Mouse (Mus musculus): ENCODE data around the gene Eid1. TPM values are rescaled to one million over a fixed set of nuclear protein-coding genes. Genes with fewer than 3 reads are reported as not detected.
A peak's percentile ranks its signal among the peaks of the same experiment; 100 is the strongest.

Gene Eid1
- polyA plus RNA-seq, 1 experiment from 2014 or later: 426 TPM

DNA sequence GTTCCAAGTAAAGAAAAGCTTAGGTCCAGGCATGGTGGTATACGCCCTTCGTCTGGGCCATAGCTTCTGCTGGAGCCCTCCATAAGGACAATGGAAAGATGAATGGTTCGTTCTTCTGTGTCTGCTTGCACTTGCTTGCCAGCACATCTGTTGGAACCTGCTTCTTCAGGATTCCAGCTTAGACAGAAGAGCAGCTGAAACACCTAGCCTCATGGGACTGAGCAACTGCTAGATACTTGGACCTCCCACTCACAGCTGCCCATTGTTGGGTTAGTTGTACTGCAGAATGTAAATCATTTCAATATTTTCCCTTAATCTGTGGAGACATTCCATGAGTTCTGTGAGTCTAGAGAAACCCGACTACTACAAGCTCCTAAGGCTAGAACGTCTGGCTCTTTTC is 22.9 kb upstream of the Eid1 start:
- H3K27me3 ChIP-seq (replicated peaks; ENCODE audit: control insufficient read depth, insufficient read depth, low read length): no peaks in the 10 kb centered on the region
- no peak overlapping the region for H3K4me3 ChIP-seq (ENCODE audit: low read depth, low read length)
- H3K27ac ChIP-seq (ENCODE audit: low read depth, low read length): no peak overlapping the region
- H3K4me1 ChIP-seq (ENCODE audit: control insufficient read depth, insufficient read depth, low read length): no peaks in the 10 kb centered on the region
- H3K9ac ChIP-seq (ENCODE audit: low read length): no peak overlapping the region
- H3K9me3 ChIP-seq (replicated peaks; ENCODE audit: control insufficient read depth, low read length): no peaks in the 10 kb centered on the region
- DNase-seq (ENCODE audit: low spot score) (no peak), ATAC-seq (no peak)
- no peaks in the 10 kb centered on the region for H3K36me3 ChIP-seq (ENCODE audit: control insufficient read depth, insufficient read depth, low read length)
- H3K4me2 ChIP-seq (ENCODE audit: low read length): no peak overlapping the region
- WGBS: 94% methylated on average over 5 of the region's 5 CpGs

DNA sequence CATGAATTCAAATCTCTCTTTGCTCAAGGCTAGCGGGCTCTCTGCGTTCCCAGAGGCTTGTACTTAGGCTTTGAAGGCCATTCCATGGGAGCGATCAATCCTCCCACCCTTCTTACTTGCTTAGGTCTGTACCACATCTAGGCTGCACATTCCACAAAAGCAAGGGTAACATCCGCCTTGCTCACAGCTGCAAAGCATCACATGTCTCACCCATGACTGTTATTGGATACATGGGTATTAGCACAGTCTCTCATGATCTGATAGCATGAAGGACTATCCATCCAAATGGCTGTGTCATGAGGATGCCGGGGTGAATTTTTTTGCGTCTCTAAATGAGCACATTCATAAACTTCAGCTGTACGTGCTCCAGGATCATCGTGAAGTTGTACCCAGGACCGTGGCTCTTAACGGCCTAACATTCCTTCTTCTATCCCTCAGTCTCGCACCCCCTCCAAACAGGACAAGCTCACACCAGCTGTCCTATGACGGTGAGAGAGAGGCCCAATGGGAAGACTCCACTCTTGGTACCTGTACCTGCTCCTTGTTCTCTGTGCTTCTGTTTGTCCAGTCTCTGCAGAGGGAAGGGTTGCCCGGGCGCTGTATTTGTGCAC is 22.0 kb upstream of the Eid1 start:
- 93% methylated on average over 14 of the region's 14 CpGs for WGBS
- no peaks in the 10 kb centered on the region for H3K4me1 ChIP-seq (ENCODE audit: control insufficient read depth, insufficient read depth, low read length)
- H3K4me3 ChIP-seq (ENCODE audit: low read depth, low read length): no peak overlapping the region
- no peaks in the 10 kb centered on the region for H3K9me3 ChIP-seq (replicated peaks; ENCODE audit: control insufficient read depth, low read length)
- H3K4me2 ChIP-seq (ENCODE audit: low read length): no peak overlapping the region
- H3K36me3 ChIP-seq (ENCODE audit: control insufficient read depth, insufficient read depth, low read length): no peaks in the 10 kb centered on the region
- ATAC-seq: no peak
- no peak for DNase-seq (ENCODE audit: low spot score)
- no peaks in the 10 kb centered on the region for H3K27me3 ChIP-seq (replicated peaks; ENCODE audit: control insufficient read depth, insufficient read depth, low read length)
- H3K9ac ChIP-seq (ENCODE audit: low read length): no peak overlapping the region
- H3K27ac ChIP-seq (ENCODE audit: low read depth, low read length): no peak overlapping the region

DNA sequence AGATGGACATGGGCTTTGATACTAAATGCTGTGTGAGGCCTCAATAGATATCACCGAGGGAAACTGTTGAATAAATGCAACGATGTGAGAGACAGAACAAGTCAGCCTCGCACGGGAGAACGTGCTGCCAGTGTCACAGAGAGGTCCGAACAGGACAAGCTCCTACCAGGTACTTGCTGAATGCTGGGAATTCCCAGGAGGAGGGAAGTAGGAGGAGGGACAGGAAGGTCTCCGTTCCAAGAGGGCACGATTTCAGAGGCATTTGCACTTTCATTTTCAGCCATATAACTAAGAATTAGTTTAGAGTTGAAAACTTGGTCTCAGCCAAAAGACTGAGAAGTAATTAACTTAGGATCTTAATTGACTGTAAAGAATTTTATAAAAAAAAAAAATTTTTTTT is 21.3 kb upstream of the Eid1 start:
- no peaks in the 10 kb centered on the region for H3K4me1 ChIP-seq (ENCODE audit: control insufficient read depth, insufficient read depth, low read length)
- no peak overlapping the region for H3K27ac ChIP-seq (ENCODE audit: low read depth, low read length)
- no peak for ATAC-seq
- no peak for DNase-seq (ENCODE audit: low spot score)
- WGBS: 49% methylated on average over 8 of the region's 8 CpGs
- no peaks in the 10 kb centered on the region for H3K27me3 ChIP-seq (replicated peaks; ENCODE audit: control insufficient read depth, insufficient read depth, low read length)
- no peak overlapping the region for H3K4me2 ChIP-seq (ENCODE audit: low read length)
- H3K4me3 ChIP-seq (ENCODE audit: low read depth, low read length): no peak overlapping the region
- H3K36me3 ChIP-seq (ENCODE audit: control insufficient read depth, insufficient read depth, low read length): no peaks in the 10 kb centered on the region
- no peaks in the 10 kb centered on the region for H3K9me3 ChIP-seq (replicated peaks; ENCODE audit: control insufficient read depth, low read length)
- no peak overlapping the region for H3K9ac ChIP-seq (ENCODE audit: low read length)

DNA sequence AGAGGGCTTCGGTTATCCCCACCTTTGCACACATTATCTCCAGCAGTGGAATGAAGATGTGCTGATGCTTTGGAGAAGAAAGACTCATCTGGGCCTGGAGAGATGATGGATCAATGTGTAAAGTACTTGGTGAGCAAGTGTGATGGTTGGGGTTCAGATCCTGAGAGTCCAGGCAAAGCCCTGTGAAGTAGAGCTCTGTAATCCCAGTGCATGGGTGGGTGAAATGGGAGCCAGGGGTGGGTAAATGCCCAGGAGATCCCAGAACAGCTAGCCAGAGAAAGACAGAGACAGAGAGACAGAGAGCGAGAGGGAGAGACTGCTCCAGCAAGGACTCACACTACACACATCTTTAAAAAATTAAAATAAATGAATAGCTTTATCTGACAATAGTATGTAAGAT is 19.6 kb upstream of the Eid1 start:
- H3K4me1 ChIP-seq (ENCODE audit: control insufficient read depth, insufficient read depth, low read length): no peaks in the 10 kb centered on the region
- H3K9ac ChIP-seq (ENCODE audit: low read length): no peak overlapping the region
- ATAC-seq: no peak
- 95% methylated on average over 2 of the region's 2 CpGs for WGBS
- H3K36me3 ChIP-seq (ENCODE audit: control insufficient read depth, insufficient read depth, low read length): no peaks in the 10 kb centered on the region
- no peak overlapping the region for H3K27ac ChIP-seq (ENCODE audit: low read depth, low read length)
- no peaks in the 10 kb centered on the region for H3K9me3 ChIP-seq (replicated peaks; ENCODE audit: control insufficient read depth, low read length)
- no peak overlapping the region for H3K4me3 ChIP-seq (ENCODE audit: low read depth, low read length)
- DNase-seq (ENCODE audit: low spot score): no peak
- H3K4me2 ChIP-seq (ENCODE audit: low read length): no peak overlapping the region
- no peaks in the 10 kb centered on the region for H3K27me3 ChIP-seq (replicated peaks; ENCODE audit: control insufficient read depth, insufficient read depth, low read length)

DNA sequence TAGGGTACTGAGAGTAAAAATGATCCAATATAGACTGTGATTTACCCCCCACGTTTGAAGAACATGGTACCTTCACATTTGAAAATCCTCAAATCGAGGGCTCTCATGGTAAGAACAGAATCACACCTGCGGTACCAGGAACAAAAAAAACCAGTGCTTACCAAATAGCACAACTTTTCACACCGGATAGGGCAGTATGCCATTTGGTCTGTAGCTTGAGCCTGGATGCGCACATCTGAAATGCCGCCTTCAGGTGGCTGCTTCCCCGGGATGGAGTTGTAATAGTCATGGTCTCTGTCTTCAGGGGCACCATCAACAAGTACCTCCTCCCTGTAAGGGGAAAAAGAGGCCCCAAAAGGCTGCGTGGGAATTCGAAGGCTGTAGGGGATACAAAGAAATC is 17.5 kb upstream of the Eid1 start:
- no peaks in the 10 kb centered on the region for H3K27me3 ChIP-seq (replicated peaks; ENCODE audit: control insufficient read depth, insufficient read depth, low read length)
- DNase-seq (ENCODE audit: low spot score) (no peak), ATAC-seq (no peak)
- 92% methylated on average over 9 of the region's 9 CpGs for WGBS
- H3K27ac ChIP-seq (ENCODE audit: low read depth, low read length): no peak overlapping the region
- H3K36me3 ChIP-seq (ENCODE audit: control insufficient read depth, insufficient read depth, low read length): no peaks in the 10 kb centered on the region
- no peak overlapping the region for H3K4me3 ChIP-seq (ENCODE audit: low read depth, low read length)
- no peaks in the 10 kb centered on the region for H3K9me3 ChIP-seq (replicated peaks; ENCODE audit: control insufficient read depth, low read length)
- no peak overlapping the region for H3K4me2 ChIP-seq (ENCODE audit: low read length)
- no peaks in the 10 kb centered on the region for H3K4me1 ChIP-seq (ENCODE audit: control insufficient read depth, insufficient read depth, low read length)
- H3K9ac ChIP-seq (ENCODE audit: low read length): no peak overlapping the region

DNA sequence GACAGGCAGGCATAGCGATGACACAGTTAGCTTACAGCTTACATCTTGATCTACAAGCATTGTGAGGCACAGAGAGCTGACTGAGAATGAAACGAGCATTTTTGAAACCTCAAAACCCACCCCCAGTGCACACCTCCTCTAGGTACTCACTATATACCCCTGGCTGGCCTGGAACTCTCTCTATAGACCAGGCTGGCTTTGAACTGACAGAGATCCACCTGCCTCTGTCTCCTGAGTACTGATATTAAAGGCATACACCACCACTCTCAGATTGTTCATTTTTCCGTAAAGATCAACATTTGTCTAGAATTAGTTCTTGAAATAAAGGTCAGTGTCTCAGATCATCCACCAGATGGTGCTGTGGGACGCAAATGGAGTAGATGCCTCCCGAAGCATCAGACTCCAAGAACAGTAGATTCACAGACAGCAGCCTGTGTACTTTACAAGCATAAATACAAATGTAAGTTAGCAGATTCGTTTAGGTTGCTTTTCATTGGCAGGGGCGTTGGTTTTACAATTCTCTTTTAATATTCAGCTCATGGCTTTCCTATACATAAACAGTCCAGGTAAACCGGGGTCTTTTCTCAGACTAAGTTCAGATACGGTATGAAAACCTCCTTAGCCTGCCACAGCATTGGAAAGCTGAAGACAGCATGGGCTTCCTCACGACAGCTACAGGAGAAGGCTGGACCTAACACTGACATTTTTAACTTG is 12.9 kb upstream of the Eid1 start:
- WGBS: 15% methylated on average over 10 of the region's 10 CpGs
- Histone ChIP-seq H3K27me3 (replicated peaks; ENCODE audit: control insufficient read depth, insufficient read depth, low read length) (no peaks in the 10 kb centered on the region), H3K4me2 (ENCODE audit: low read length) (peak overlapping the region; percentile 49), H3K4me1 (ENCODE audit: control insufficient read depth, insufficient read depth, low read length) (no peaks in the 10 kb centered on the region), H3K36me3 (ENCODE audit: control insufficient read depth, insufficient read depth, low read length) (no peaks in the 10 kb centered on the region), H3K9ac (ENCODE audit: low read length) (0 out of 2 replicates have a peak overlapping the region, but pooled peaks have one; percentile 30), H3K27ac (ENCODE audit: low read depth, low read length) (no peak overlapping the region), H3K4me3 (ENCODE audit: low read depth, low read length) (peak overlapping the region; percentile 9; the same call in 1 of the 2 replicates), H3K9me3 (replicated peaks; ENCODE audit: control insufficient read depth, low read length) (no peaks in the 10 kb centered on the region)
- ATAC-seq (peak; percentile 86), DNase-seq (ENCODE audit: low spot score) (peak; percentile 91)

DNA sequence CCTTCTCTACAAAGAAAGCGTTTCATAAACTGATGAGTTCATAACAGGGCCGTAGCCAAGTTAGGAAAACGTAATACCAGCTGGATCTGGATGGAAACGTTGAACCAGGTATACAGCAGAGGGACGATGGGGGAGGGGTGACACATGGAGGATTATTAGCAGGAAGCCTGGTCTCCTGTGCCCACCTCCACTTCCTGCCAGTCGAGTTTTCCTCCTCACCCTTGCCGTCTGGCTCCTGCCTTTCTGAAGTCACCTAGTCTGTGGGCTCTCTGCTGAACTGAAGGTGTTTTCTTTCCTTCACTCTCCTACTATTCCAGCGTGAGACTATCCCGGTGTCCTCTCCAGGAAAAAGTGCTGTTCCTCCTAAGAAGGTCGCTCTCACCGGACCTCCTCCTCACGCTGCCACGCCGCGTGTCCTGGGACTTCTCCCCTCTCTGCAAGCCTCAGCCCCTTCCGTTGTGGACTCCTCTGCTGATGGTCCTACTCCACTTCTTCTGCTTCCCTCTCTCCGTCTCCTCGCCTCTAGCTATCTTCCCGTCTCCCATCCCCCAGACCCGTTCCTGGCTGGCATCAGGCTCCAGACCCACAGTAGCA is 12.3 kb upstream of the Eid1 start:
- H3K4me3 ChIP-seq (ENCODE audit: low read depth, low read length): peak overlapping the region; percentile 9; the same call in 1 of the 2 replicates
- 0 out of 2 replicates have a peak overlapping the region, but pooled peaks have one; percentile 30 for H3K9ac ChIP-seq (ENCODE audit: low read length)
- peak overlapping the region; percentile 49 for H3K4me2 ChIP-seq (ENCODE audit: low read length)
- ATAC-seq: peak; percentile 47; the same call in 1 of the 2 replicates
- no peaks in the 10 kb centered on the region for H3K27me3 ChIP-seq (replicated peaks; ENCODE audit: control insufficient read depth, insufficient read depth, low read length)
- no peaks in the 10 kb centered on the region for H3K9me3 ChIP-seq (replicated peaks; ENCODE audit: control insufficient read depth, low read length)
- no peaks in the 10 kb centered on the region for H3K36me3 ChIP-seq (ENCODE audit: control insufficient read depth, insufficient read depth, low read length)
- no peak for DNase-seq (ENCODE audit: low spot score)
- WGBS: 46% methylated on average over 20 of the region's 20 CpGs
- H3K27ac ChIP-seq (ENCODE audit: low read depth, low read length): no peak overlapping the region
- no peaks in the 10 kb centered on the region for H3K4me1 ChIP-seq (ENCODE audit: control insufficient read depth, insufficient read depth, low read length)

DNA sequence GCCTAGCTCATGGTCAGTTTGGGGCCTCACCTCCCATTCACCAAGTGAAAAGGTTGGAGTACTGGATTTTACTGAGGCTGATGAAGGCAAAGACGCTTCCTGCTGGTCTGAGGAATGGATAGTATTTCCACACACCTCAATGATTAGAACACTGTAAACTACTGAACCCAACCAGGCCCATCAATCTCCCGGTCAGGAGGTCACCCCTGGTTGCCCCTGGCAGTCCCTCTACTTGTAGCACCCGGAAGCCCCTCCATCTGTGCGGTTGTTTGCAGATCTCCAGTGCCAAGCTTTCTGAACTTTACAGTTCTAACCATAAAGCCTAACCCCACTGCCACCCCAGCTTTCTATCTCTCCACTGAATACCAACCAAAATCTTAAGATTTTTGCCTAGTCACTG is 11.7 kb upstream of the Eid1 start:
- H3K36me3 ChIP-seq (ENCODE audit: control insufficient read depth, insufficient read depth, low read length): no peaks in the 10 kb centered on the region
- H3K9ac ChIP-seq (ENCODE audit: low read length): no peak overlapping the region

DNA sequence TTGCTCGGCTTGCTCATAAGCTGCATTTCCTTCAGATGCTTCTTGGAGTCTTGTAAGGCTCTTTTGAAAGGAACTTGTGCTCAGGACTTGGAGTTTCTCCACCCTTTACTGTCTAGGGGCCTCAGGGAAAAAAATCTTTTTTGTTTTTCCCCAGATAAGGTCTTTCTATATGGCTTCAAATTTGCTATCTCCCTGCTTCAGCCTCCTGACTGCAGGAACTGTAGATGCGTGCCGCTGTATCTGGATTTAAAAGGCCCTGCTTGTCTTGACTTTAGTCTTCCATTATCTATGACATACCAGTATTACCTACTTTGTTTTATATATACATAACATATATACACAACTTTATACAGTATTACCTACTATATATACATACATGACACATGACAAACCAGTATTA is 10.4 kb upstream of the Eid1 start:
- H3K36me3 ChIP-seq (ENCODE audit: control insufficient read depth, insufficient read depth, low read length): no peaks in the 10 kb centered on the region
- no peak for DNase-seq (ENCODE audit: low spot score)
- H3K9me3 ChIP-seq (replicated peaks; ENCODE audit: control insufficient read depth, low read length): no peaks in the 10 kb centered on the region
- H3K9ac ChIP-seq (ENCODE audit: low read length): no peak overlapping the region
- no peak for ATAC-seq
- WGBS: 94% methylated on average over 3 of the region's 3 CpGs
- H3K4me1 ChIP-seq (ENCODE audit: control insufficient read depth, insufficient read depth, low read length): no peaks in the 10 kb centered on the region
- H3K27ac ChIP-seq (ENCODE audit: low read depth, low read length): no peak overlapping the region
- no peak overlapping the region for H3K4me2 ChIP-seq (ENCODE audit: low read length)
- no peaks in the 10 kb centered on the region for H3K27me3 ChIP-seq (replicated peaks; ENCODE audit: control insufficient read depth, insufficient read depth, low read length)
- no peak overlapping the region for H3K4me3 ChIP-seq (ENCODE audit: low read depth, low read length)

More for the DNA sequence above, 11.7 kb upstream of the Eid1 start:
- Histone ChIP-seq H3K4me1 (ENCODE audit: control insufficient read depth, insufficient read depth, low read length) (no peaks in the 10 kb centered on the region), H3K9me3 (replicated peaks; ENCODE audit: control insufficient read depth, low read length) (no peaks in the 10 kb centered on the region), H3K4me3 (ENCODE audit: low read depth, low read length) (no peak overlapping the region), H3K4me2 (ENCODE audit: low read length) (peak overlapping the region; percentile 49), H3K27me3 (replicated peaks; ENCODE audit: control insufficient read depth, insufficient read depth, low read length) (no peaks in the 10 kb centered on the region), H3K27ac (ENCODE audit: low read depth, low read length) (no peak overlapping the region)
- 78% methylated on average over 4 of the region's 4 CpGs for WGBS
- no peak for DNase-seq (ENCODE audit: low spot score)
- no peak for ATAC-seq

Measured in forebrain, embryonic 14.5 days (tissue).